Mouse (Mus musculus): ENCODE measurements around the gene Shisa2. TPM values are rescaled to one million over a fixed set of nuclear protein-coding genes. Genes with fewer than 3 reads are reported as not detected.

Gene Shisa2
- total RNA-seq, 2 experiments from 2014 or later: 72.4 to 88.9 TPM

Other genes with a start within 250 kb of the Shisa2 start
- gene Phf11c, start 229.9 kb upstream of the Shisa2 start, total RNA-seq (2021): 1 to 10 TPM in 1 of 2 experiments, under 1 TPM in 1; 0.67 to 1.0 TPM
- 1 to 10 TPM; 8.2 to 8.5 TPM for gene Setdb2, start 184.4 kb upstream of the Shisa2 start, total RNA-seq (2021)
- 10 to 100 TPM; 18.7 to 19.9 TPM for gene Cab39l, start 184.3 kb upstream of the Shisa2 start, total RNA-seq (2021)
- gene Cdadc1, start 27.3 kb upstream of the Shisa2 start, total RNA-seq (2021): 10 to 100 TPM; 27.3 to 29.5 TPM